Mouse (Mus musculus): Measurements from ENCODE around the gene Brf1. TPM values are rescaled to one million over a fixed set of nuclear protein-coding genes. Genes with fewer than 3 reads are reported as not detected.

The Brf1 gene
- total RNA-seq, 2 experiments from 2014 or later: 55.6 to 57.4 TPM

DNA sequence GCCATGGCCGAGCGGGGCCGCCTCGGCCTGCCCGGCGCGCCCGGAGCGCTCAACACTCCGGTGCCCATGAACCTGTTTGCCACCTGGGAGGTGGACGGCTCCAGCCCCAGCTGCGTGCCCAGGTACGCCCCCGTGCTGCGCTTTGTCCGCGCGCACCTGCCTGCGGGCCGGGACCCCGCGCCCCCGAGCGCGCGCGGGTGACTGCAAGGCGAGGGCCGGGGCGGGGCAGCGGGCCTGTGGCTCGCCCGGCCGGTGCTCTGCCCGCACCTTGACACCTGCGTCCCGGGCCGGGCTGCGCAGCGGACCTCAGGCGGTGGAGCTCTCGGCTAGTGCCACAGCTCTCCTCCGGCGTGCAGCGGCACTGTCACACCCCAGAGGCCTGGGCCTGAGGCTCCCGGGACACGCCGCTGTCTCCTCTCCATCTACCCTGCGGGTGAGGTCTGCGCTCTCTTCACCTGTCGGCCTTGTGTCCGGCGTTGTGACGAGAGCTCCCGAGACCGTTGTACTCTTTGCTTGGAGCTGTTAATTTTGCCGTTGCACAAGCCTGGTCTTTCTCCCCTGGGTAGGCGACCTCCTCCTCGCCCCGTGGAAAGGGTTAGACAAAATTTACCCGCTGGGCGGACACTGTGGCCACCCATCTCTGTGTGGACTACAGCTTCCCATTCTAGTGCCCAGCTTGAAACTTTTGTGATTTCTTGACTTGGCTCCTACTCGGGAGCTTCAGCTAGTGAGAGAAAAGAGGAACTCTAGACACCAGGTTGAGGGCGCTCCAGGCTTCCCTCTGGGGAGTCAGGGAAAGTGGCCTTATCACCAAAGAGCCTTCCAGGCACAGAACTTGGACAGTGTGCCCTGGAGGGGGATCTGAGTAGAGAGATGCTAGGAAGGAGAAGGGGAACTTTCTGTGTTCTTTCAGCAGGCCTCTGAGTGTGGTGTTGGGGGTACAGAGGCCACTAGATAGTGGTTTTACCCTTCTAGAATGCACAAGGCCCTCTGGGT is 14.4 kb upstream of the Brf1 start:
- DNase-seq (ENCODE audit: low spot score in 2 of 2): peak in 1 of 2 experiments; percentile 33
- H3K4me3 ChIP-seq: peak overlapping the region; percentile 82
- peak overlapping the region; percentile 93 for H3K27ac ChIP-seq
- TF ChIP-seq CTCF (conservative IDR thresholded peaks at IDR 0.05): no peak

DNA sequence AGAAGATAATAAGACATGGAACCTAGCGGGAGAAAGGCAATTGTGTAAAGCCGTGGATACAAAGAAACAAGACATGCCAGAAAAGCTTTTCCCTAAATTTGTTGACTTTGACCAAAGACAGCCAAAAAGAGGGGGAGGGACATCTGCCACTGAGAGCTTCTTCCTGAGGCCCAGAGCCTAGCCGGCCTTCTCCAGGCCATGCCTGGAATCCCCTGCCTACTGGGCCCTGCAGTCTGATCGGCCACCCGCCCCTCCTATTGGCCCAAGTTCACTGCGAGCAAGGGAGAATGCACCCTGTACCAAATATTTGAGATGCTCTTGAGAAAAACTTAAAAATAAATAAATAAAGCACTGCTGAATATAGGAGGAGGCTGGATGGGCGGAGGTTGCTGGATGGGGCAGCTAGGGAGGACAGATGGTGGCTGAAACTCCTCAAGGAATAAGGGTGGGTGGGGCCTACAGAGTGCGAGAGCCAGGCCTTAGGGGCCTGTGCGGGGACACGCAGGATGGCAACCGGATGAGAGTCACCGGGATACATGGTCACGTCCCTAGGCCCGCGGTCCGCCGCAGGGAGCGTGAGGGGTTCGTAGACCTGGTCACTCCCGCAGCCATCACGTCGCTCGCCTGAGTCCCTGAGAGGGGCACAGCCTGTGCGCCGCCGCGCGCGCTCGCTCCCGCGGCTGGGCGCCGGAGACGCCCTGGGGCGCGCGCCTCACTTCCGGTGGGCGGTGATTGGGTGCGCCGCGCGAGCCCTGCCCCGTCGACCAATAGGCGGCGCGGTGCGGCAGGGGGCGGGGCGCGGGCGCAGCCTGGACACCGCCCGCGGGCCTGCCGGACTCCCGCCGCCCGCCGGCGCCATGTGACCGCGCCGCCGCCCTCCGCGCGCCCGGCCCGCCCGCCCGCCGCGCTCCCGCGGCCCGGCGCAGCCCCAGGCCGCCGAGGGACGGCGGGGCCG is 13.4 kb upstream of the Brf1 start, which contains the start of gene Pacs2:
Gene Pacs2 (plus strand): TSS at position 905 of the 955 bp plus-strand sequence.
- Histone ChIP-seq H3K4me3 (peak within 1 kb of the TSS; percentile 85), H3K27ac (peak within 1 kb of the TSS; percentile 94)
- peak; percentile 87 to 94 for DNase-seq (ENCODE audit: low spot score in 2 of 2)
- peak; percentile 22; the same call in 1 of the 2 replicates for TF ChIP-seq CTCF (conservative IDR thresholded peaks at IDR 0.05)

DNA sequence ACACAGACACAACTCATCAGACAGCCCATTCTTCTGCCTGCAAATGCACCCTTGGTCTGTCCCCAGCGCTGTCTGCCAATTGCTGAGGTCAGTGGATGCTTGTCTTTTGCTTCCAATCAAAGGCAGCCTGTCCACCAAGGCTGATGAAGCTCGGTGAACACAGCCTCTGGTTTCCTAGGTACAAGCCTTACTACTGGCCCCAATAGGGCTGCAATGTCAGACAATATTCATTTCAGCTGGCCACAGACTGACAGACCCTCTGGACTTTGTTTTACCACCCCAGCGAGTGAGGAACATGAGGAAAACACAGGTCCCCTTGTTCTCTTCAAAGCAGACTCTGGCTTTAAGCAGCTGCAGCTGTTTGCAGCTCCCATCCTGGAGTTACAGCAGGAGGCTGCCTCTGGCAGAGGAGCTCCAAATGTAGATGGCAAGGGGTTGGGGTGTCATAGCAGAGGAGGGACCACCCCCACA is 12.6 kb upstream of the Brf1 start:
- H3K4me3 ChIP-seq: no peak overlapping the region
- peak overlapping the region; percentile 94 for H3K27ac ChIP-seq
- DNase-seq (ENCODE audit: low spot score in 2 of 2): peak; percentile 42 to 79
- no peak for TF ChIP-seq CTCF (conservative IDR thresholded peaks at IDR 0.05)

DNA sequence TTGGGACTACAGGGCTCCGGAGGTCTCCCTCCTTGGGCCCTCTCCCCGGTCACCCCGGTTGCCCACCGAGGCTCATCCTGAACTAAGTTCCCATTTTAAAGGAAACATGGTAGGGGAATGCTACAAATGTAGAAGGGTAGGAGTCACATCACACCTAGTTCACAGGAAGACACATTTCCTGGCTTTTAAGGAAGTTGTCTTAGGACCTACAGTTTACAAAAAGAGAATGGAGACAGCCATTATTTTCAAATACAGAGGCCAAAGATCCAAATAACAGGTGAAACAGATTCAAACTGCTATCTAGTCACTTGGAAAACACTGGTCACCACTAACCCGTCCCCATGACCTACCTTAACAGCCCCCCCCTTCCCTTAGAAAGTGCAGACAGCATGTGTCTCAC is 11.9 kb upstream of the Brf1 start:
- no peak for TF ChIP-seq CTCF (conservative IDR thresholded peaks at IDR 0.05)
- no peak overlapping the region for H3K4me3 ChIP-seq
- peak overlapping the region; percentile 94 for H3K27ac ChIP-seq
- DNase-seq (ENCODE audit: low spot score in 2 of 2): no peak

DNA sequence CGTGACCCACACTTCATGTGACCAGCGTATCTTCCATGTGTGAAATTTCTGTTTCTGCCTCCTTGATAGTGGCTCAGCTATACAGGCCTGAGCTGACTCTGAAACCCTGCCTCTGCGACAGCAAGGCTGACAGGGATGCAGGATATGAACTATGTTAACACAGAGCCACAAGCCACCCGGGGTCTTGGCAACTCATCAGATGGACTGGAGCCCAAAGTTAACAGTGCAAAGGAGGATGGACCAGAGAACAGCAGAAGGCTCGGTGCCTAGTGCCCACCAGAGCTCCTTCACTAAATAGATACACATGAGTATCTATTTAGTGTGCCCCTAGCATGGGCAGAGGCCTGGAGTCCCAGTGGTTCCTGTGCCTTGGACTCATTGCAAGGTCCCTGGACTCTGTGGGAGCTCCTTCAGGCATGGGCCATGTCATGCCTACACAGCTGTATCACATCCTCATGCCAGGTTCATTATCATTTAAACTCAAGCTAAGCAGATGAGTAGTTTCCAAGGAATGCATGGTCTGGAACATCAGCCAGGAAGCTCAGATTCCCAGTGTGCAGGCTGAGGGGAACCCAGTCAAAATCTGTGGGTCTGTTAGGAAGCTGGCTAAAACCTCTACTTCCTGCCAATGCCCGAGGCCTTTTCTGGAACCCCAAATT is 11.3 kb upstream of the Brf1 start:
- DNase-seq (ENCODE audit: low spot score in 2 of 2): no peak
- peak overlapping the region; percentile 94 for H3K27ac ChIP-seq
- H3K4me3 ChIP-seq: no peak overlapping the region
- TF ChIP-seq CTCF (conservative IDR thresholded peaks at IDR 0.05): no peak

DNA sequence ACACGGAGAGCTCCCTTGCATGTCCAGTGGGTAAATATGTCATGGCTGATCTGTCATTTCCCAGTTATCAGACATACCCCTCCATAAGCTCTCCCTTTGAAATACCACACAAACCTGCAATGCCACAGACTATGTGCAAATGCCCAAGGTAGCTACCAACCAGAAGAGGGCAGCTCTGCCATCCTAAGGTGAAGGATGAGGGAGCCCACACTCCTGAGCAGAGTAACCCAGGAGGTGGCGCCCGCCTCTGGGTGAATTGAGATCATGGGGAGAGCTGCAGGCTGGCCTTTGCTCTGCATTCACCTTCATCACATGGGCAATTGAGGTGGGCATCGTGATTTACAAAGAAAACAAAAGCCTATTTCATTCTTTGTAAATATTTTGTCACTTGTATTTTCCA is 4.5 kb upstream of the Brf1 start:
- Histone ChIP-seq H3K4me3 (no peak overlapping the region), H3K27ac (no peak overlapping the region)
- peak; percentile 88 for TF ChIP-seq CTCF (conservative IDR thresholded peaks at IDR 0.05)
- DNase-seq (ENCODE audit: low spot score in 2 of 2): peak; percentile 59 to 73

DNA sequence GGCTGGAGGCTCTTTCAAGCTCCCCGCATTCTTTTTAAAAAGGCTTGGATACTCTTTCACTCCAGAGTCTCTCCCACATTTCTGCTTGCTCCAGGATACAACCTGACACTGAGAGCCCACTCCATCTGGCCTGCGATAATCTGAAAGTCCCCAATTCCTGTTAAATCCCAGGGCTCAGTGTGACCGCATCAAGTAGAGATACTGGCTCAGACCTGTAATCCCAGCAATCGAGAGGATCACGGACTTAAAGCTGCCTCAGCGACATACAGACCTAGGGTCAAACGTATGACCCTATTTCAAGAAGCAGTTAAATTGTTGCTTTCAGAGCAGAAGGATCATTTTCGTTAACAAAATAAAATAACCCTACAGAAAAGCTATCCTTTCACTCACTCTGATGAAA is 3.5 kb upstream of the Brf1 start:
- no peak for TF ChIP-seq CTCF (conservative IDR thresholded peaks at IDR 0.05)
- DNase-seq (ENCODE audit: low spot score in 2 of 2): no peak

DNA sequence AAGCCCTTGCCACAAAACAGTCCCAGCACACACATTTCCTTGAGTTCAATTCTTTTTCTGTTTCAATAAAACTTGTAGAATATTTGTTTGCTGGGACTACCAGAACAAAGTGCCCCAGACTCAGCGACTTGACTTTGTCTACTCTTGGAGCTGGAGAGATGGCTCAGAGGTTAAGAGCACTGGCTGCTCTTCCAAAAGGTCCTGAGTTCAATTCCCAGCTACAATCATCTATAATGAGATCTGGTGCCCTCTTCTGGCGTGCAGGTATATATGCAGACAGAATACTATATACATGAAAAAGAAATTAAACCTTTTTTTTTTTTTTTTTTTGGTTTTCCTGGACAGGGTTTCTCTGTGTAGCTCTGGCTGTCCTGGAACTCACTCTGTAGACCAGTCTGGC is 2.2 kb upstream of the Brf1 start:
- TF ChIP-seq CTCF (conservative IDR thresholded peaks at IDR 0.05): peak; percentile 67
- no peak for DNase-seq (ENCODE audit: low spot score in 2 of 2)
- Histone ChIP-seq H3K27ac (no peak overlapping the region), H3K4me3 (no peak overlapping the region)

More for the DNA sequence above, 3.5 kb upstream of the Brf1 start:
- no peak overlapping the region for H3K4me3 ChIP-seq
- no peak overlapping the region for H3K27ac ChIP-seq

DNA sequence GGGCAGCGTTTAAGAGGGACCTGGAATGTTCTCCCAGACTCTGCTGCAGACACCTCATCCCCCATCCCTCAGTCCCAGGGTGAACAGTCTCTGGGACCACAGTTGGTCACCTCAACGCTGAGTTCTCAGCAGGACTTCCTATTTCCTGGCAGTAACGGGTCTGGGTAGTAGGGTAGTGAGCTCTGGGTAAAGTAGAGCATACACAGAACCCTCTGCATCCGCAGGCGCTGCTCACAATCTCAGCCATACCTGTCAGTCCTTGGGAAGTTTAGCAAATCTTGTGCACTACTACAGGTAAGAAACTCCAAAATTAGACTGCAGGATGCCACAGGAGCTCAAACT is 600 bp upstream of the Brf1 start:
- Histone ChIP-seq H3K27ac (peak overlapping the region; percentile 97), H3K4me3 (peak overlapping the region; percentile 96)
- no peak for TF ChIP-seq CTCF (conservative IDR thresholded peaks at IDR 0.05)
- DNase-seq (ENCODE audit: low spot score in 2 of 2): no peak

DNA sequence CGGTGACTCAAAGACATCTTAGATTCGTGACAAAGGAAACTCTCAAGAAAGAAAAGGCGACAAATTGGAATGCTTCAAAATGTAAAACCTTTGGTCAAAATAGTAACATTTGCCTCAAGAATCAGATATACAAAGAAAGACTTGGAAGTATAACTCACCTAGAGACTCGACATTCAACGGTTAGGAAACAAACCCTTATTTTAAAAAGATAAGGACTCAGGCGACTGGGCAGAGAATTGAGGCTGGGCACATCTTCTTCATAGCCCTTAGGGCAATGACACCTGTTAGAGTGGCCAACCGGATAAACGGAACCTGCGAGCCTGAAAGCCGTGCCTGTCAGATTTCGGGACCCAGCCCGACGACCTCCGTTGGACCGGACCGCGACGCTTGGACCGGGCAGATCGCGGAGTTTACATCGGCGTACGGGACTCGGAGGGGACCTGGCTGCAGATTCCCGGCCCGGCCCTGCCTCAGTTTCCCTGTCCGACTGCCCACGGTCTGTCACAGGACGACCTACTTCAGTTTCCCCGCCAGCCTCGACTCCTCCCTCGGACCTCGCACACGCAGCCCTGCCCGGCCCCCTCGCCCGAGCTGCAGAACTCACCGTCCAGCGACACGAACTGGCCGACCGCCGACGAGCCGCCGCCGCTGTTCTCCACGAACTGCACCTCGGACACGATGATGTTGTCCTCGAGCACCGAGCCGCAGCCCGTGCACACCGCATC is 773 bp downstream of the Brf1 start:
- DNase-seq (ENCODE audit: low spot score in 2 of 2): peak in 1 of 2 experiments; percentile 22
- no peak for TF ChIP-seq CTCF (conservative IDR thresholded peaks at IDR 0.05)
- H3K4me3 ChIP-seq: peak overlapping the region; percentile 96
- H3K27ac ChIP-seq: peak overlapping the region; percentile 97

DNA sequence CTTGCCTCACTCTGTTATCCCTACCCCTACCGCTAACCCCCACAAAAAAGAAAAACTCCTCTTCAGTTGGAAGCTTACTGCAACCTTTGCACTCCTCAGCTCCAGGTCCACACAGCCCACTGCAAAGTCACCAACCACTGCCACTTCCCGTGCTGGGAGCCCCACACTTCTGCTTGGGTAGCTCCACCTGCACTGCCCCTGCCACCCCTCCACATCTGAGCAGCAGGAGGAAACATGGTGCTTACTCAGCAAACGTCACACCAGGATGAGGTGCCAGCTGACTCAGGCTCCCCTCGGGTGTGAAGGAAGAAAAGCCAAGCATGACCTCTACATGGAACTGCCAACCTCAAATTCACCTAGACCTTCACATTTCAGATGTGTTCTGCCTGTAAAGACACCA is 6.4 kb downstream of the Brf1 start:
- no peak for TF ChIP-seq CTCF (conservative IDR thresholded peaks at IDR 0.05)
- Histone ChIP-seq H3K27ac (no peak overlapping the region), H3K4me3 (no peak overlapping the region)
- DNase-seq (ENCODE audit: low spot score in 2 of 2): no peak

DNA sequence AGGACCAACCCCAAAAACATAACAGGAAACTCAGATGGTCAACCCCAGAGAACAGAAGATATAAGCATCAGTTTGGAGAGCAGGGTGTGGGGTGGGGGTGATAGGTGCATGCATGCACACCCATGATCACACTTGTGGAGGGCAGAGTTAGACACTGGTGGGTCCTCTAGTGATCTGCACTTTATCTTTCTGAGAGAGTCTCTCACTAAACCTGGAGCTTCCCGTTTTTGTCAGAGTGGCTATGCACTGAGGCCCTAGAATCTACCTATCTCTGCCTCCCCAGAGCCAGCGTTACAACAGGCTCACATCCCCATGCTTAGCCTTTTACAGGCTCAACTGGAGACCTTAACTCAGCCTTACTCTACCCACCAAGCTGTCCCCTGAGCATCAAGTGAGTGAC is 9.1 kb downstream of the Brf1 start:
- no peak overlapping the region for H3K4me3 ChIP-seq
- no peak for DNase-seq (ENCODE audit: low spot score in 2 of 2)
- TF ChIP-seq CTCF (conservative IDR thresholded peaks at IDR 0.05): no peak
- H3K27ac ChIP-seq: no peak overlapping the region

All from layer of hippocampus, adult 2 months (tissue).